Comparison of ENCODE assay signal across 8 mouse cellular contexts in the genomic region with DNA sequence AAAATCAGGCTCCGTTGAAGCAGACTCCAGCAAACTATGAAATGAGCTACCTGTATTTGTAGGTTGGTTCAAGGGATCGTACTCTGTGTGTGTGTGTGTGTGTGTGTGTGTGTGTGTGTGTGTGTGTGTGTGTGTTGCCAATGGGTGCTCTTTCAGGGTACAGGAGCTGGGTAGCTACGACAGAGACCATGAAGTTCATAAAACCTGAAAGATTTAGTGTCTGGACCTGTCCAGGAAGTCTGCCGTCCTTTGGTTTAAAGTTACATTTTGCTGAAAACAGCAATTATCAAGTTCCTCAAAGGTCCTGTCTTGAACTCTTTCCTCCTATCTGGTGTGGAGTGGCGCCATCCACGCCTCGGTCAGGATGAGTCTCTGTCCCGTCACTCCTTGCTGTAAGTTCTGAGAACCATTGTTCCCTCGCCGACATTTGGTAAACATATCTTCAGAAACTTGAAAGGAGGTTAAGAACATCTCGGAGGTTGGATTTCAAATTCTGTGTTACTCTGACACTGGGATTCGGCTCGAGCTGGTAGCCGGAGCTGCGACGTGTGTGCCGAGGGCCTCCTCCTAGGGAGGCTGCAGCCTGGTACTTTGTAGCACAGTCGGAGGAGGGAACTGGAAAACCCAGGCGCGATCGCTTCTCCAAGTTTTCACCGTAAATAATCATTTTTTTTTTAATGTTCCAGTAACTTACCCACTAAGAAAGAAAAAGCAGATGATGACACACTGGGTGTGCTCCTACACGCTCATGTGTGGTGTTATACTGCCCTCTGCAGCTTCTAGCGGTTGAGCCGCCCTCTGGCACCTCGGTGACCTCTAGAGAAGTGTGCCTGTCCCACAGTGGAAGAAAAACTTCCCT.
A peak's percentile ranks its signal among the peaks of the same experiment; 100 is the strongest.
DNase-seq lines count a peak whose midpoint lies in the region; ATAC-seq lines count a peak whose summit lies in the region.

No protein-coding gene starts in this region.

- H3K4me3 ChIP-seq in intestine, embryonic 16.5 days (ENCODE audit: low read length): peak overlapping the region; percentile 25
- no peak overlapping the region for H3K4me3 ChIP-seq in liver, embryonic 13.5 days (replicated peaks)
- no peak overlapping the region for H3K4me3 ChIP-seq in neural tube, embryonic 14.5 days (ENCODE audit: low read depth, low read length)

- 46% methylated on average over 26 of the region's 26 CpGs for WGBS in intestine, embryonic 16.5 days
- 46% methylated on average over 26 of the region's 26 CpGs for WGBS in liver, embryonic 13.5 days (ENCODE audit: insufficient replicate concordance)
- WGBS in neural tube, embryonic 14.5 days: 57% methylated on average over 26 of the region's 26 CpGs

- no peaks in the 10 kb centered on the region for H3K4me1 ChIP-seq in intestine, embryonic 16.5 days (ENCODE audit: control insufficient read depth, insufficient read depth, low read length)
- H3K4me1 ChIP-seq in liver, embryonic 13.5 days (replicated peaks): no peaks in the 10 kb centered on the region
- no peaks in the 10 kb centered on the region for H3K4me1 ChIP-seq in neural tube, embryonic 14.5 days (ENCODE audit: control insufficient read depth, insufficient read depth, low read length)

- peak; percentile 44 for DNase-seq in layer of hippocampus, adult 11-12 months (ENCODE audit: low spot score)
- DNase-seq in layer of hippocampus, adult 9-11 months: no peak
- peak; percentile 73 for DNase-seq in embryo, embryonic 11 days
- DNase-seq in gastrocnemius, postnatal 36 days: peak; percentile 63 to 66
- DNase-seq in liver, embryonic 13.5 days: no peak
- no peak for DNase-seq in thymus, postnatal 4 days

- H3K9me3 ChIP-seq in intestine, embryonic 16.5 days (ENCODE audit: control insufficient read depth, low read length): no peaks in the 10 kb centered on the region
- H3K9me3 ChIP-seq in liver, embryonic 13.5 days (replicated peaks): no peaks in the 10 kb centered on the region
- no peaks in the 10 kb centered on the region for H3K9me3 ChIP-seq in neural tube, embryonic 14.5 days (ENCODE audit: control insufficient read depth, low read length)

- H3K4me2 ChIP-seq in intestine, embryonic 16.5 days (ENCODE audit: low read depth, low read length): peak overlapping the region; percentile 42
- H3K4me2 ChIP-seq in liver, embryonic 13.5 days: no peak overlapping the region
- peak overlapping the region; percentile 16; the same call in 1 of the 2 replicates for H3K4me2 ChIP-seq in neural tube, embryonic 14.5 days (ENCODE audit: low read depth, low read length)

- H3K36me3 ChIP-seq in intestine, embryonic 16.5 days (ENCODE audit: control insufficient read depth, insufficient read depth, low read length): no peaks in the 10 kb centered on the region
- H3K36me3 ChIP-seq in liver, embryonic 13.5 days: no peaks in the 10 kb centered on the region
- no peaks in the 10 kb centered on the region for H3K36me3 ChIP-seq in neural tube, embryonic 14.5 days (ENCODE audit: control insufficient read depth, insufficient read depth, low read length)

- ATAC-seq in intestine, embryonic 16.5 days: peak; percentile 91
- no peak for ATAC-seq in liver, embryonic 13.5 days (ENCODE audit: low read depth)
- ATAC-seq in neural tube, embryonic 14.5 days (ENCODE audit: low read depth): peak; percentile 69

- intact Hi-C loops in gastrocnemius, postnatal 36 days (cut with DNase I): loop anchor here (2.0 to 5.0 kb wide), 5 partner anchors 364 to 1444 kb away; a partner anchor contains a TSS

- H3K27me3 ChIP-seq in intestine, embryonic 16.5 days (replicated peaks; ENCODE audit: control insufficient read depth, insufficient read depth, low read length): no peaks in the 10 kb centered on the region
- no peaks in the 10 kb centered on the region for H3K27me3 ChIP-seq in liver, embryonic 13.5 days
- no peaks in the 10 kb centered on the region for H3K27me3 ChIP-seq in neural tube, embryonic 14.5 days (ENCODE audit: control insufficient read depth, insufficient read depth, low read length)

- H3K27ac ChIP-seq in intestine, embryonic 16.5 days (ENCODE audit: low read length): peak overlapping the region; percentile 33; the same call in 1 of the 2 replicates
- H3K27ac ChIP-seq in liver, embryonic 13.5 days: peak overlapping the region; percentile 4; the same call in 1 of the 2 replicates
- no peak overlapping the region for H3K27ac ChIP-seq in neural tube, embryonic 14.5 days (ENCODE audit: low read depth, low read length)

- peak overlapping the region; percentile 52 for H3K9ac ChIP-seq in intestine, embryonic 16.5 days (ENCODE audit: low read depth, low read length)
- H3K9ac ChIP-seq in liver, embryonic 13.5 days: no peak overlapping the region
- H3K9ac ChIP-seq in neural tube, embryonic 14.5 days (replicated peaks; ENCODE audit: low read depth, low read length): no peak overlapping the region

Comparison
In these comparisons a context has a peak if more than half of its experiments do, and no peak if none do; other contexts are left out.
1. DNase-seq: peak in layer of hippocampus, adult 11-12 months (single experiment), embryo, embryonic 11 days (single experiment) and gastrocnemius, postnatal 36 days (2 of 2); none in layer of hippocampus, adult 9-11 months (single experiment), liver, embryonic 13.5 days (single experiment) and thymus, postnatal 4 days (single experiment).